Mouse (Mus musculus) skeletal muscle tissue, postnatal 0 days (tissue): Measurements from ENCODE around the gene C87414. TPM values are rescaled to one million over a fixed set of nuclear protein-coding genes. Genes with fewer than 3 reads are reported as not detected.

ENCODE experiments used
- polyA plus RNA-seq: library from polyadenylated mRNA; unstranded; fragments of >200 nt; fragmentation: Nextera tagmentation; extraction: Ambion mirVana; gene quantifications from 2 replicates; pipeline ENCODE4 v1.2.1, GENCODE M21; 2015

Gene C87414
- not detected in 2 replicates for polyA plus RNA-seq

DNA sequence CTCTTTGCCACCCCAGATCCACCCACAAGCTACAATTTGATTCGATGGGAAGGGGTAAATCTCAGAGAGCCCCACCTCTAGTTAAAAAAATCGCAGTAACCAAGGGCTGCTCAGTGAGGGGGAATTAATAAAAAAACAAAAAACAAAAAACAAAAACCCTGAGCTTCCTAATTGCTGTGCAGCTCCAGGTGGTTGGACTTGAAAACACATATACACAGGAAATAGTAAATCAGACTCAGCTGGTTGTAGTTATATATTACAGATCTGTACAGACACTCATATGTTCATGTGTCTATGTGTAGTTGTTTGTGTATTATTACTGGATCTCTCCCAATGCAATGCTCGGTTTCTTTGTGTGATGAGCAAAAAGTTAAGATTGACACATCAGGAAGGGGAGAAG is at the start of gene C87414:
Gene C87414, minus strand, starts transcription at position 101 of the 400 bp plus-strand sequence.

Other genes with a start within 250 kb of the C87414 start
- gene Gm16427, start 131.4 kb downstream of the C87414 start, polyA plus RNA-seq = not detected in 2 replicates
- not detected in 2 replicates for gene Gm7792, start 172.2 kb upstream of the C87414 start, polyA plus RNA-seq